Mouse (Mus musculus) 416B (cell line): ENCODE measurements around the gene Dzip3.

Source experiments
- DNase-seq: peaks from one replicate; pipeline ENCODE4 v3.0.0; 2011; ENCODE audit warnings: low read depth

Dzip3 gene

GRCm38 (mm10) chr16:48993559-48994342 is at the start of gene Dzip3, which contains the start of gene Cip2a:
Gene Dzip3, minus strand, starts transcription at chr16:48994165.
Gene Cip2a, plus strand, starts transcription at chr16:48994185.
- peak; percentile 96 for DNase-seq

- DNase-seq: no peak
Observed at GRCm38 (mm10) chr16:49040554-49041221, 46.7 kb upstream of the Dzip3 start.

GRCm38 (mm10) chr16:49037771-49038170 is 43.8 kb upstream of the Dzip3 start:
- DNase-seq: no peak

GRCm38 (mm10) chr16:49035852-49036251 is 41.9 kb upstream of the Dzip3 start:
- no peak for DNase-seq

GRCm38 (mm10) chr16:49016620-49017332 is 22.8 kb upstream of the Dzip3 start:
- peak; percentile 68 for DNase-seq

GRCm38 (mm10) chr16:49004151-49004550 is 10.2 kb upstream of the Dzip3 start:
- DNase-seq: no peak

GRCm38 (mm10) chr16:48994343-48994693 is 353 bp upstream of the Dzip3 start:
- no peak for DNase-seq

GRCm38 (mm10) chr16:48993231-48993558 is 770 bp downstream of the Dzip3 start:
- no peak for DNase-seq

- DNase-seq: peak; percentile 53
Observed at GRCm38 (mm10) chr16:48992437-48993230, 1.3 kb downstream of the Dzip3 start.

GRCm38 (mm10) chr16:48989700-48990099 is 4.3 kb downstream of the Dzip3 start:
- DNase-seq: no peak

- no peak for DNase-seq
Observed at GRCm38 (mm10) chr16:48985034-48985627, 8.8 kb downstream of the Dzip3 start.

- no peak for DNase-seq
Observed at GRCm38 (mm10) chr16:48979965-48980364, 14.0 kb downstream of the Dzip3 start.

- DNase-seq: peak; percentile 71
Observed at GRCm38 (mm10) chr16:48973548-48973947, 20.4 kb downstream of the Dzip3 start.

- no peak for DNase-seq
Observed at GRCm38 (mm10) chr16:48972996-48973395, 21.0 kb downstream of the Dzip3 start.

- peak; percentile 73 for DNase-seq
Observed at GRCm38 (mm10) chr16:48941805-48942204, 52.2 kb downstream of the Dzip3 start.

- DNase-seq: peak; percentile 16
Observed at GRCm38 (mm10) chr16:48923724-48924123, 70.2 kb downstream of the Dzip3 start.

- peak; percentile 77 for DNase-seq
Observed at GRCm38 (mm10) chr16:48913206-48913605, 80.8 kb downstream of the Dzip3 start.

GRCm38 (mm10) chr16:48911184-48911583 is 82.8 kb downstream of the Dzip3 start:
- DNase-seq: no peak

- DNase-seq: no peak
Observed at GRCm38 (mm10) chr16:48899868-48900267, 94.1 kb downstream of the Dzip3 start.

GRCm38 (mm10) chr16:48890733-48891132 is 103.2 kb downstream of the Dzip3 start:
- DNase-seq: no peak
